Mouse (Mus musculus) duodenum, adult 2 months (tissue): ENCODE data around the gene Car5a. TPM values are rescaled to one million over a fixed set of nuclear protein-coding genes. Genes with fewer than 3 reads are reported as not detected.

Experiments used
- polyA plus RNA-seq: library from polyadenylated mRNA; depleted of rRNA; stranded (reverse); fragments of >200 nt; gene quantifications from 2 replicates; pipeline ENCODE4 v1.2.3, GENCODE M21; 2012; ENCODE audit warnings: low replicate concordance; rRNA removed

Car5a gene
- polyA plus RNA-seq = 0.11 and 0.39 TPM in 2 replicates

DNA sequence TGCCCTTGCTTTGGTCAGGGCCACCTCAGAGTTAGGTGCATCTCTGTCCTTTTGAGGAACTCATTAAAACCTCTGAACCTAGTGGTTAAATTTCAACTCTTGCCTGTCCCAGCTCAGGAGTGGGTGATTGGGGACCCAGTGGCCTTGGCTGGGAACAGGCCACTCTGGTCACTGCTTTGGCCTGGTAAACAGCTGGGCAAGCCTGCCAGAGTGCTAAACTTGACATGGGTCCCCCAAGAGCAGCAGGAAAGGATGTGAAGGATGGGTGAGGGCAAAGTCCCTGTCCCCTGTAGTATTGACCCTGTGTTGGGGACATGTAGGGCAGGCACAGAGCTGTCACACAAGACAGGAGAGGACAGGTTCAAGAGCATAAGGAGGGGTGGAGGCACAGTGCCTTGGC, at the start of gene Car5a:
Gene Car5a, minus strand, starts transcription at position 74 of the 400 bp plus-strand sequence.

DNA sequence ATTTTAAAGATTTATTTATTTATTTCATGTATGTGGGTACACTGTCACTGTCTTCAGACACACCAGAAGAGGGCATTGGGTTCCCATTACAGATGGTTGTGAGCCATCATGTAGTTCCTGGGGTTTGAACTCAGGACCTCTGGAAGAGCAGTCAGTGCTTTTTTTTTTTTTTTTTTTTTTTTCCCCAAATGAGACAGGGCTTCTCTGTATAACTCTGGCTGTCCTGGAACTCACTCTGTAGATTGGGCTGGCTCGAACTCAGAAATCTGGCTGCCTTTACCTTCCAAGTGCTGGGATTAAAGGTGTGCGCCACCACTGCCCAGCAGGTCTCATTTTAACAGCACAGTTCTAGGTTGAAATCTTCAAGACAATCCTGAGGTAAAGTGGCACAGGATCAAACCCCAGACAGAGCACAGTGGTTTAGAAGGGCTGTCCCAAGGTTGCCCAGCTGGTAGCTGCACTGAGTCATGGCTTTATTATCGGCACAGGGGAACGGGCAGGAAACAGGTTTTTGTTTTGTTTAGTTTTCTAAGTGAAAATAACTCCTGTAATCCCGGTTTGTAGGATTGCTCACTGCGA, 4.6 kb upstream of the Car5a start, which contains the start of gene Banp:
Gene Banp, plus strand, starts transcription at position 529 of the 579 bp plus-strand sequence.

DNA sequence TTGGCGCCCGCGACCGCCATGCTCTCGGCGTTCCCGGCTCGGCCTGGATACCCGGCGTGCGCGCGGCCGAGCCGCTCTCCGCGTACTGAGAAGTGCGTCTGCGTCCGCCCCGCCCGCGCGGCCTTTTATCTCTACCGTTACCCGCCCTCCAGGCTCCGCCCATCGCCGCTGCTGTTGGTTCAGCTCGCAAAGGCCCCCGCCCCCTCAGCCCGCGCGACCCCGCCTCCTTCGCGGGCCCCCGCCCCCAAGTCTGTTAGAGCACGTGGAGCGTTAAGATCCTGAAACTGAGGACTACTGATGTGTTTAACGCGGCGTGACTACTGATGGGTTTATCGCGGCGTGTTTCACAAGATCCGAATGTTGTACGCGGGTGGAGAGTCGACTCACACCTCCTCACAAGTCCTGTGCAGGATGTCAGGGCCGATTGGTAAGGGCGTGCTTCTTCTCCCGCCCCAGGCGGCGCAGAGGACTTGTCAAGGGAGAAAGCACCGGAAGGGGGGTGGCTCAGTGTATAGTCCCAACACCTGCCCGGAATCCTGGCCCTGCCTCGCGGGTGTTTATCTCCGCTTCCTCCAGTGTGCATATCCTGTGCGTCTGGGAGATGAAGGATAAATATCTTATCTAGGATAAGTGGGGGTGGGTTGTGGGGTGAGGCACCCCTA, 37.0 kb downstream of the Car5a start, which contains the start of gene Slc7a5:
Gene Slc7a5, minus strand, starts transcription at position 108 of the 662 bp plus-strand sequence.

Other genes with a start within 250 kb of the Car5a start
- gene Jph3, start 215.3 kb downstream of the Car5a start, polyA plus RNA-seq = 0.47 and 0.57 TPM in 2 replicates
- gene Klhdc4, start 115.3 kb downstream of the Car5a start, polyA plus RNA-seq = 8.1 and 11.5 TPM in 2 replicates
- gene Slc7a5, start 37.2 kb downstream of the Car5a start, polyA plus RNA-seq = 8.0 and 13.5 TPM in 2 replicates
- 30.8 and 32.2 TPM in 2 replicates for gene Banp, start 4.8 kb upstream of the Car5a start, polyA plus RNA-seq